Mouse (Mus musculus) T-helper 1 cell (primary cell): ENCODE results near the gene Myl9.

Source experiments
- in situ Hi-C: fragments of 300-600 bp; cut with MboI, MseI; formaldehyde crosslinking; loops from one replicate; pipeline ENCODE4 v1.15.1; 2025; ENCODE audit warnings: high pct_unique_total_duplicates

Gene Myl9

DNA sequence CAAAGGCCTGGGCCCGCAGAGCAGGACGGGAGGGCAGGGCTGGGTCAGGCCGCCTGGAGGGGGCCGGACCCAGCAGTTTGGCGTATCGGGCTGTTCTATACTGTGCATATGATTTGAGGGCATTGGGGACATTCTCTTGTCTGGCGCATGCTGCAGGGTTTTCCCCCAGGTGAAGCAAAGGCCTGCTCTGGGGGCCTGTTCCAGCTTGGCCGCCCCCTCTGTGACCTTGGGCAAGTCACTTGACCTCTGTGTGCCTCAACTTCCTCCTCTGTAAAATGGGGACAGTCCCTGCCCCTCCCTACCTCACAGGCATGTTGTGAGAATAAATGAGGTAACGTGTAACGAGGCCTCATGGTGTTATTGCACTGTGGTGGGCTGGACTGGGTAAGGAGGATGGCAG lies 11.2 kb upstream of the Myl9 start:
- in situ Hi-C loops: no loop called here

DNA sequence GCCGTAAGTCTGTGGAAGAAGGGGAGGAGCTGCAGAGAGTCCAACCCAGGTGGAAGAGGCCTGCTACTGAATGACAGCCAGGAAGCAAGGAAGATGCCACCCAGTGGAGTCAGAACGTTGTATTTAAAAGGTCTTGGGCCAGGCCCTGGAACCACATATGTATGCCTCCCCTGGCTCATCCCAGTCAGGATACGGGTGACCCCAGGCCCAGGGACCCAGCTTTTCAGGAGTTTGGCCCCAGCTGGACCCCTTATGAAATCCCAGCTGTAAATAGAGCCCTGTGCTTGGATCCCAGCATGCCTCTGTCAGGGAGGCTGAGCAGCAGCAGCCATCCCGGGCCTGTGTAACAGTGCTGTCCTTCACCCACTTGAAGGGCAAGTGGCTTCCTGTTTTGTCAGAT lies 10.5 kb upstream of the Myl9 start:
- in situ Hi-C loops: no loop called here

DNA sequence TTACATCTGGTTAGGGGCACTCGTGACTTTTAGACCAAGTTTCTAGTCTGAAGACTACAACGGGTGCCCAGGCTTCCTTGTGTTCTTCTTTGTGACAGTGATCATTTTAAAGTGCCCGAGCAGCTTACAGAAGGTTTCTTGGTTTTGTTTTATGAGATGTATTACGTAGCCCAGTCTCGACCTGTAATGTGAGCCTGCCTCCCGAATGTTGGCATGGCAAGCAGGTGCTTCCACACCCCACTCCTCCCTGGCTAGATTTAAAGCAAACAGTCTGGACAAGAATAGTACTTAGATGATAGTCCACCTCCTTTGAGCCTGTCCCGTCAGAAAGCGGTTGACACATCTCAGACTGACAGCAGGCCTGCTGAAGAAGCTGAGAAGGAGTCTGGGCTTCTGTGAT lies 9.6 kb upstream of the Myl9 start:
- in situ Hi-C loops: no loop called here

DNA sequence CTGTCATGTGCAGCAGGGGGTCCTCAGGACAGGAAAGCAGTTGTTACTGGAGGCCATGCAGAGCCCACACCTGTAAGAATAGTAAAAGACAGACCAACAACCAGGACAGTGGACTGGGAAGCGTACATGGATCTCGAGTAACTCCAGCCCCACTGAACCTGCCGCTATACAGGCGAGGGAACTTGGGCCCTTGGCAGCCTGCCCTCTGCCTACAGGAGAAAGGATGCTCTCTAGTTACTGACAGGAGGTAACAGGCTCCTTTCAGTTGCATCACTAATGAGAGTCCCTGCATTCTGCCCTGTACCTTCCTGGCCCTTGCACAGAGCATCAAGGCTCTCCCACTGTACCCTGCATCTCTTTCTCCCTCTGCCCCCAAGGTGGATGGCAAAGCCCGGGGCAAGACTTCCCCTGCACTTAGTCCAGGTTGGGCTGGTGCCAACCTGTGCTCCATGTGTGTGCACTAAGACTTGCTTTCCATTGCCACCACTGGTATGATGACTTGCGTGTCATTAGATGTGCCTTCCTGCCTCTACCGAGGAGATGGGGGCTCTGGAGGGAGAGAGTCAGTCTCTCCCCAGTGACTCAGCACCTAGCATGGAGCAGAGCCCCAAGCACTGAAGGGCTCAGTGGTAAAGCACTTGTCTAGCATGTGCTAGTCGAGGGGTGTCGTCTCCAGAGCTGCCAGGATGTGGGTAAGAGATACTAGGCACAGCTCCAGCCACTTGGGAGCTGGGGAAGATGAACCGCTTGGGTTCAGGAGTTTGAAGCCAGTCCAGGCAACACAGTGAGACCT lies 8.8 kb upstream of the Myl9 start:
- in situ Hi-C loops: no loop called here

DNA sequence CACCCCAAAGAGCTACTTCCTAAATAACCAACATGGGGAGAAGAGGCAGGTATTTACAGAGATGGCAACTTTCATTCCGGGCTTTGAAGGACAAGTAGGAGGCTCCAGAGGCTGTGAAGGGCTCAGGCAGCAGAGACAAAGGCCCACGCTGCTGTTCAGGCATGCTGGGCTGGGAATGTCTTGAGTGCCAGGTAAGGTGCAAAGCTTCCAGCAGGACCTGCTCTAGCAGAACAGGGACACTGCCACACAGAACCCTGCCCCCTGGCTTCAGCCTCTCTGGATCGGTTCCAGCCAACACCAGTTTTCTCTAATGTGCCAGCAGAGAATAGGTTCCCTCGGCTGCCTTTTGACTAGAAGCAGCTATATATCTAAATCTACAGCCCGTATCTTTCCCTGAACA lies 8.1 kb upstream of the Myl9 start:
- in situ Hi-C loops: no loop called here

DNA sequence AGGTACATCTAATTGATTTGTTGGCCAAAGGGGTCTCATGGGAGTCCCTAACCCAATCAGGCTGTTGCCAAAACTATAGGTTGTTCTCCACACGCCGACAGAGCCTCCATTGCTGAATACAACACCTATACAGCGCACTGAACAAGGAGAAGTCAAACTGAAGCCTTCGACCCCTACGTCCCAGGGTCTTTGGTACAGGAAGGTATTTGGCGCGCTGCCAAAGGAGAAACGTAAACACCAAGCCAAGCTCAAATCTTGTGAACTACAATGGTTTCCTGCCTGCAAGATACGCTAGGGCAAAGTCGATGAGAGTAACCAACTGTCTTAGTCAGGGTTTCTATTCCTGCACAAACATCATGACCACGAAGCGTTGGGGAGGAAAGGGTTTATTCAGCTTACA lies 5.9 kb upstream of the Myl9 start:
- in situ Hi-C loops: no loop called here

DNA sequence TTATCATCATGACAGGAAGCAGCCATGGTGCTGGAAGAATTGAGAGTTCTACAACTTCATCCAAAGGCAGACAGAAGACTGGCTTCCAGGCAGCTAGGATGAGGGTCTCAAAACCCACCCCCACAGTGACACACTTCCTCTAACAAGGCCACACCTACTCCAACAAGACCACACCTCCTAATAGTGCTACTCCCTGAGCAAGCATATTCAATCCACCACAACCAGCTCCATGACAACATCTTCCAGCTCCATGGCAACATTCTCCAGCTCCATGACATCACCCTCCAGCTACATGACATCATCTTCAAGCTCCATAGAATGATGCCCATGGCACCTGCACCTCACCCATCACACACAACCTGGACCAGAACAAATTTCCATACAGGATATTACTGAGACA lies 1.8 kb upstream of the Myl9 start:
- in situ Hi-C loops: no loop called here

DNA sequence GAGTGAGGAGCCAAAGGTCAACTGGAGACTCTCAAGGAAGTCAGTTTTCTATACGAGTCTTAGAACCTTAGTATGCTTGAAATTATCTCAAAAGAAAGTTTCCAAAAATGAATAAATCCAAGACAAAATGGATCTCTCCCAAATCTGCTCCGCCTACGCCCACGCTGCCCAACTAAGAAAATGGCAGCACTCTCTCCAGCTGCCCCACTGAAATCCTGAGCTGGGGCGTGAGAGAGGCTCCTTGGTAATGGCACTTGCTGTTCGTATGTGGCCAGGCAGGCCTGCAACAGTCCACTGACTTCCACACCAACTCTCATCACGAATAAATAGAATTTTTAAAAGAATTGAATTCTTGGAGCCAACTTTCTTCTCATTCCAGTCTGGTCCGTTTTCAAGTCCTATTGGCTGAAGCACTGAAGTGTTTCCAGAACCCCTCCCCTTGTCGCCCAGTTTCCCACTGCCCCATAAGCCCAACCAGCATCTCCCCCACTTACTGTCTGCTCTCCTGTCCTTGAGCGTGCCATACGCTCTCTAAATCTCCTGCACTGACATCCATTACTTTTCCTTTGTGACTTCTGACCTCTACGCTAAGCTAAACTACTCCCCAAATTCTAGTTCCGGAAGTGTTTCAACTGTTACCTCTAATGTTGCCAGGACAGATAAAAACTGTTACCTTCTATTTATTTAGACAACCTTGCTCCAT lies 1.0 kb upstream of the Myl9 start:
- in situ Hi-C loops: no loop called here

DNA sequence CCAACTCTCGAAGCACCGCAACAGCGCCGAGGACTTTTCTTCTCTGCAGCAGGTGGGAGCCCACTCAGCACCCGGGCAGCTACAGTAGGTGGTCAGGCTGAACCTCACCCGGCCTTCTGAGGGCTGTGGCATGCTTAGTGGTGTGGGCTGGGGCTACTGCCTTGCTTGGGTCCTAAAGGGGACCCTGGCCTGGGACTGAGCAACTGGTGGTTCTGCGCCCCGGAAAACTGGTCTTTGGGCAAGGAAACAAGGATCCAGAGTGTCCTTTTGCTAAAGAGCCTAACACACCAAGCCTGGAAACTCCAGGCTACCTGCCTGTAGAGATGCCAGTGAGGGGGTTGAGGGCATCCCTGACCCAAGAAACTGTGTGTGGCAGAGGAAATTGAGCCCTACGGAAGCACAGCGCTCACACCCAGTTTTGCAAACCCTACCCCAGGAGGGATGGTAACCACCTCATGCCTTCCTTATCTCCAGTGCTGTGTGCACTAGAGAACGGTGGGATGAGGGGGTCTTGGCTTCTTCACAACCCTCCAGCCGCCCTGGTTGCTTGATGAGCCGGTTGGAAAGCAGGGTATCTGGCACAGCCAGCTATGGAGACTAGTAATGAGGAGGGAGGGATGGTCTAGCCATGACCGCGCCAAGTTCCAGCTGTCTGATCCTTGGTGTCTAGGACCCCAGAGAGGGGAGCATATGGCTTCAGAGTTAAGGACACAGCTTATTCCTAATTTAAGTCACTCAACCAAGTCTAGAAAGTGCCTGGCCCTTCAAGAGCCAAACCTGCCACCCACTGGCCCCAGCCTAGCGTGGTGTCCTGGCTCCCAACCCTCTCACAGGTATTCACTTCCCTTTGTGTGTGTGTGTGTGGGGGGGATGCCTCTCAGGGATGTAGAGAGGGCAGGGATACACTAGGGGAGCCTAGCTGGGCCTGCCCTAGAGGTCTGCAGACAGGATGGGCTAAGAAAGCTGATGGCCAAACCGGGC lies 525 bp downstream of the Myl9 start:
- in situ Hi-C loops: no loop called here

DNA sequence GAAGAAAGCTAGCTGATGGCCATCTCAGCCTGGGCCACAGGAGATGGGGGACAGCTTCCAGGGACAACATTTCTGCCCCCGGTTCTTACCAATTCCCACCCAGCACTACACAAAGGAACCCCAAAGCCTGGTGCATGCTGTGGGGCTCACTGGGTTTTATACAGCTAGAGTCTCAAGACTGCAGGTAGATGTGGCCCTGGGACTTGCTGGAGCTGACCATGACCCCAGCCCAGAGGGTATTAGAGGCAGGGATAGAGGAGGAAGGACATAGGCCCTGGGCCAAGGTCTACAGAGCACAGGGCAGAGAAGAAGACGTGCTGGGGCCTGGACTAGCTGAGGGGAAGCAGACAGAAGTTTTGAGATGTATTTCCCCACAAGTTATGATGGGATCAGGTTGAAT lies 1.7 kb downstream of the Myl9 start:
- in situ Hi-C loops: no loop called here

DNA sequence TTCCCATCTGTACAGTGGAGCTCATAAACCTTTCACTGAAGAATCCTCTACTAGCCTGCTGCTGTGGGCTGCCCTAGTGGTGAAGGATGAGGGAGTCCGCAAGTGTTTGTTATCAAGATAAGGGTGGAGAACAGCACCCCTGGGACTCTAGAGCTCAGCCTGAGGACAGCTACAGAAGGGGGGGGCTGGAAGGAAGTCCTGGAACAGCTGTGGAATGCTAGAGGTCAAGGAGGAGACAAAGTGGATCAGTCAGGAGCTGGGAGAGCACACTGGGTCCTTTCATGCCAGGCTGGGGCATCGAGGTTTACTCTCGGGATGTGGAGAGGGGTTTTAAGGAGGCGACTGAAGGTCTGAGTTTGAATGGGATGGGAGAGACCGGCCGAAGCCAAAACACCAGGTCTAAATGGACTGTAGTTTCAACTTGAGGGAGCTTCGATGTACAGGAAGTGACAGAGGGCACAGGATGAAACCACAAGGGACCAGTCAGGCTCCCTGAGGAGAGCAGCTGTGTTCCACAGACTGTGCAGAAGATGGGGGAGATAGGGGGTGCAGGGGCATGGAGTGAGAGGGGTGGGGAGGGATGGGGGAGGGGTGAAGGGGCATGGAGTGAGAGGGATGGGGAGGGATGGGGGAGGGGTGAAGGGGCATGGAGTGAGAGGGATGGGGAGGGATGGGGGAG lies 2.2 kb downstream of the Myl9 start:
- in situ Hi-C loops: no loop called here

DNA sequence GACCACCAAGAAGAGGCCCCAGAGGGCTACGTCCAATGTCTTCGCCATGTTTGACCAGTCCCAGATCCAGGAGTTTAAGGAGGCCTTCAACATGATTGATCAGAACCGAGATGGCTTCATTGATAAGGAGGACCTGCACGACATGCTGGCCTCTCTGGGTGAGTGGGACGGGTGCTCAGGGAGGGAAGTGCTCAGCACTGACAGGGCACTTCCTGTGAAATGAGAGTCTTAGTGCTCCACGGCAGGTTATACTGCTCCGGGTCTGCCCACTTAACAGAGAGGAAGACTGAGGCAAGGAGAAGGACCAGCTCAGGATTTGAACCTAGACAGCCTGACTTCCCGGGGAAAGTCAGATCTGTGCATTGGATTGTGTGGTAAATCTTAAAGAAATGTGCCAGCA lies 3.4 kb downstream of the Myl9 start:
- in situ Hi-C loops: no loop called here

DNA sequence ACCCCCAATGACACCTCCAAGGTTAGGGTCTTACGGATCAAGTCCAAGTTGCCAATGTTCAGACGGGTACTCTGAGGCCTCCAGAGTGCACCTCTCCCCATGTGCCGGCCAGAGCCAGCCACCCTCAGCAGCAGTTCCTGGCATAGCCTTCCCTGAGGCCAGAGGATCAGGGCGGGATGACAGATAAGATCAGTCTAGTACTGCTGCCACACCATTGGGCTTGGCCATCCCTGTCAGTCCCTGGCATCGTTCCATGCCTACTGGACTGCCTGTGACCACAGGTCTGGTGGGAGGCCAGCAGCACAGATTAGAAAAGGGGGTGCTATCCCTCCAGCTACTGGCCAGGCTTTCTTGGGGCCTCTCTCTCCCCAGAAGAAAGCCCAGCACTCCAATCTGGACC lies 3.8 kb downstream of the Myl9 start:
- in situ Hi-C loops: no loop called here

DNA sequence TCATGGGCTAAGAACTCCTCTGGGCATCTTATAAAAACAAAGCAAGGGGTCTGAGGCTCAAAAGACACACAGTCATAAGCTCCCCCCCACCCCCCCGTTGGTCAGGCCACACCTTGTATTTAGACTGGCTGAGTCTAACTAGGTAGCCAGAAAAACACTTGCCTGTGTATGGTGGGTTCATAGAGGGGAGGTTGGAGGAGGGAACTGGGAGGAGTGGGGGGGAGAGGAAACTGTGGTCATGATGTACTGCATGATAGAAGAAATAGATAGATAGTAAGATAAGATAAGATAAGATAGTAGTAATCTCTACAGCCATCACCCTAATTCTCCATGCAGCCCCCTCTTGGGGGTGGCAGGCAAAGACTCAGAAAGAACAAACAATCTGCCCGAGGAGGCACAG lies 4.3 kb downstream of the Myl9 start:
- in situ Hi-C loops: no loop called here

DNA sequence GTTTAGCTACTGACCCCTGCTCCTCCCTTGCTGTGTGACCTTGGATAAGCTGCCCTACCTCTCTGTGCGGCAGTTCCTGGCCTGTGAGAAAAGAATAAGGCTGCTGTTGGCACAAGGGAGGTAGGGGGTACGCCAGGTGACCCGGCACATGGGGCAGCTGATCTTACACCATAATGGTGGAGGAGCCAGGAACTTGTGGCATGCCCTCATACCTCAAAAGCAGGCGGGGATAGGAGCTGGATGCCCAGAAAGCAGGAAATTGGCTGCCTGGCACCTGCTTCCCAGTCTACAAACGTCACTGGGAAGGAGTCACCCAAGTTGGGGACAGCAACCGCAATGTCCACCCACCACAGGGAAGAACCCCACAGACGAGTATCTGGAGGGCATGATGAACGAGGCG lies 4.9 kb downstream of the Myl9 start:
- in situ Hi-C loops: no loop called here

DNA sequence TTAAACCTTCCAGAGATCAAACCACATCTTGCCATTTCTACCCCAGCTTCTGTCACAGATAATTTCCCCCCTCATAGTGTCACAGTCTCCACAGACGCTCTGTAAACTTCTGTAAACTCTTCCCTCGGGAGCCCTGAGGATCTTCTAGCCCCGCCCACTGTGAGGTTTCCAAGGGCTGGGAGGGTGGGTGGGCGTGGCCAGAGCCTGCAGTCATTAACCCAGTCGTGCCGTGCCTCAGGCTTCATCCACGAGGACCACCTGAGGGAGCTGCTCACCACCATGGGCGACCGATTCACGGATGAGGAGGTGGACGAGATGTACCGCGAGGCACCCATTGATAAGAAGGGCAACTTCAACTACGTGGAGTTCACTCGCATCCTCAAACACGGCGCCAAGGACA lies 5.5 kb downstream of the Myl9 start:
- in situ Hi-C loops: no loop called here

DNA sequence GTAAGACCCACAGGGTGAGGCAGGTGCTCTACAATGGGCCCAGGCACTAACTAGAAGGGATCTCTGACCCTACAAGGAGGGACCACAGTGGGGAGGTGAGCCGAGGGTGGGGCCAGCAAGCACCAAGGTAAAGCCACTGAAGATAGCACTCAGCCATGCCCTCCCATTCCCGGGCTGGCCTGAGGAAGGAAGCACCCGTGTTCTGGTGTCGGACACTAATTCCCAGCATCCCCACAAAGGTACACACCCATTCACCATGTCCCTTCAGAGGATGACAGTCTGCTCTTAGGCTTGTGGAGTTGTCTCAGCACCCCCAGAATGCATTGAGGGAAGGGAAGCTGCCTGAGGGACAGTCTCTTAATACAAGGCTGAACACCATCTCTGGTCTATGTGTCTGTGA lies 6.1 kb downstream of the Myl9 start:
- in situ Hi-C loops: no loop called here

DNA sequence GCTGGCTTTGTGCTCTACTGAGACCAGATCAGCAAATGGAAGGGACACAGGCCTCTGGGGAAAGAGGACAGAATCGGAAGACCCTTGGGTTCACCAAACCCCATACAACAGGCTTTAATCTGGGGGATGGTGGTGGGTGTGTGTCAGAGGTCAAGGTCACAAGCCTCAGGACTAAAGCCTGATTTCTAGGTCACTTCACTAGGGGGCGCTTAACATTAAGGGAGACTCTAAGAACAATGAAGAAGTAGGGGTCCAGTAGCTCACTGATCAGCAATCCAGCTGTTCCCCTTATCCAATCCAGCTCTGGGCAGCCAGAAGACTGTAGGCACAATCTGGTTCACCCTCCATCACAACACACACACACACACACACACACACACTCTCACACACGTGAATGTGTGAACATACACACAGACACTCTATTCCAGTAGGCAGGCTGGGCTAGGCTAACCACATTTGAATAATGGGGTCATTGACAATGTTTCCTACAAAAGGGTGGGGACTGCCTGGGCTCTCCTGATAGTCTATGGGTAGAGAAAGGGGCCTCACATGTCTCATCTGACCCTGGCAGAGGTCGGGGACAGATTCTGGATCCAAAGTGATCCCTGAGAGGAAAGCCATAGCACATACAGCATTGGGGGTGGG lies 6.7 kb downstream of the Myl9 start:
- in situ Hi-C loops: no loop called here

DNA sequence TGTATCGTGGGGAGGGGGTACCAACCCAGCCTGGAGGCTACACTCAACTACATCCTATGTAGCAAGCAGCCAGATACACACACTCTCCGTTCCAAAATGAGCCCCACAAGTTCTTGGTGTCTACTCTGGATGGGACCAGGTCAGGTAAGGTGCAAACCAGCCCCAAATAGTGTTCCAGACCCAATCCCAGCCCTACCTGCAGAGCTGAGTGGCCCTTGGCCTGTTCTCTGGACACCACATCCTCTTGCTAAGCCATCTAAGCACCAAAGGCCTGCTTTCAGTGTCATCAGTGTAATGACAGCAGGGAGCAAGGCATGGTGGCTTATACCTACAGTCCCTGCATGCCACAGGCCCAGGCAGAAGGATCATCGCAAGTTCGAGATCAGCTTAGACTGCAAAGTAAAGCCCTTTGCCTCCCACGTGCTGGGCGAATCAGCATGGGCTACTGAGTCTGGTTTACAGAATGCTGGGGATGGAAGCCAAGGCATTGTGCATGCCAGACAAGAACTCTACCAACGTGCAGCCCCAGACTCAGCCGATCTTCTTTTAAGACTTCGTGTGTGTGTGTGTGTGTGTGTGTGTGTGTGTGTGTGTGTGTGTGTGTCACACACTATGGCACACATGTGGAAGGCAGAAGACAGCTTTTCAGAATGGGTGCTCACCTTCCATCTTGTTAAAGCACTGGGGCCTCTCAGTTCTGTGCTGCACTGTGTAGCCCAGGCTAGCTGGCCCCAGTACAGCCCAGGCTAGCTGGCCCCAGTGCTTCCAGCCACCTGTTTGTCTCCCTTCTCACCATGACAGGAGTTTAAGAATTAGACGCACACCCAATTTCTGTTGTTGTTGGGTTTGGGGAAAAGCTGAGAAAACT lies 7.5 kb downstream of the Myl9 start:
- in situ Hi-C loops: no loop called here

DNA sequence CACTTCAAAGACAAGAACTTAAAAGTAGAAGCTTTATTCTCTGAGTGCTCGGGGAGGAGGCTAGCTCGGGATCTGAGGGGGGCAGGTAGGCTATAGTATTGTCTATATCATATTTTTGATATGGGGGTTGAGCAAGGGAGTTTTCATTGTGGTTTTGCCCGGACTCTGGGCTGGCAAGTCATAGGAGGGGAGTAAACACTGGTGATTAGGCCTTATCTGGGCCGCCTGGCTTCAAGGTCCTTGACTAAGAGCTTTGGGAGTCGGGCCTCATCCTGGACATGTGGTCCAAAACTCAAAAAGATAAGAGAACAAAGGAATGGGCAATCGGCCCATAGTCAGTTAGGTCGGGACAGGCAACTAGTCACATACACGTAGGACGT lies 8.1 kb downstream of the Myl9 start:
- in situ Hi-C loops: no loop called here
